Mouse (Mus musculus): ENCODE measurements around the gene Fndc3b.
A peak's percentile ranks its signal among the peaks of the same experiment; 100 is the strongest.

Fndc3b gene

GRCm38 (mm10) chr3:27710648-27711428 is at the start of gene Fndc3b:
Fndc3b (minus strand) TSS chr3:27711307.
- peak; percentile 92 to 95 for DNase-seq

- DNase-seq, result no peak
These were observed 49.2 kb upstream of the Fndc3b start for GRCm38 (mm10) chr3:27760278-27760677.

DNA sequence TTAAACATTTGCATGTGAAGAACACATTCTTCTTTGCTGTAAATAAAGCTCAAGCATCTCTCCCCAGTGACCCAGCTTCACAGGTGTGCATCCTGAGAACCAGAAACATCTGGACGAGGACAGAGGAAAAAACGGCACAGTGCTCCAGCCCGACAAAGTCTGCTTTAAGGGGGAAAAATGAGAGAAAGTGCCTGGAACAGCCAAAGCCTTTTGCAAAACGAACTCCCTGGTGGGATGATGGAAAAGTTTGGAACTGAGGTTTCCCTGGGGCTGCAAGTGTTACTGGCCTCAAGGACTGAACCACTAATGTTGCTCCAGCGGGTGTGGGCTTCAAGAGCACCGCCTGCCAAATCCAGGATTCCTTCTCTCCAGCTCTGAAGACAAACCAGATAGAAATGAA is 47.9 kb upstream of the Fndc3b start:
- DNase-seq, result no peak

GRCm38 (mm10) chr3:27751657-27752056 is 40.5 kb upstream of the Fndc3b start:
- DNase-seq, result no peak

DNA sequence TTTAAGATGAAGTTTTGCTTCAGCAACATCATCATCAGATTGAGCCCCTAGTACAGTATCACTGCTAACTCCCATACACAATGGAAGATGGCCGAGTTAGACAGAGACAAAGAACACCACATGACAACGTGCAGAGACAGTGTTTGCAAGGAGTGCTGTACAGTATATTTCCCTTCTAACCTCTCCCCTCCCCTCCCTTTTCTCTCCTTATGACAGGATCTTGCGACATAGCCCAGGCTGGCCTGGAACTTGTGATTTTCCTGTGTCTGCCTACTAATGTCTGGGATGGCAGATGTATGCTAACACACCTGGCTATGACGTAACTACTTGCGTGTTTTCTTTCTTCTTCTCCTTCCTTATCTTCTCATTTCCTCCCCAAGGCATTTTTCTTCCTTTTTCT is 40.0 kb upstream of the Fndc3b start:
- no peak for DNase-seq

- no peak for DNase-seq
These were observed 34.5 kb upstream of the Fndc3b start for GRCm38 (mm10) chr3:27745651-27746050.

GRCm38 (mm10) chr3:27744754-27745153 is 33.6 kb upstream of the Fndc3b start:
- DNase-seq, result no peak

DNA sequence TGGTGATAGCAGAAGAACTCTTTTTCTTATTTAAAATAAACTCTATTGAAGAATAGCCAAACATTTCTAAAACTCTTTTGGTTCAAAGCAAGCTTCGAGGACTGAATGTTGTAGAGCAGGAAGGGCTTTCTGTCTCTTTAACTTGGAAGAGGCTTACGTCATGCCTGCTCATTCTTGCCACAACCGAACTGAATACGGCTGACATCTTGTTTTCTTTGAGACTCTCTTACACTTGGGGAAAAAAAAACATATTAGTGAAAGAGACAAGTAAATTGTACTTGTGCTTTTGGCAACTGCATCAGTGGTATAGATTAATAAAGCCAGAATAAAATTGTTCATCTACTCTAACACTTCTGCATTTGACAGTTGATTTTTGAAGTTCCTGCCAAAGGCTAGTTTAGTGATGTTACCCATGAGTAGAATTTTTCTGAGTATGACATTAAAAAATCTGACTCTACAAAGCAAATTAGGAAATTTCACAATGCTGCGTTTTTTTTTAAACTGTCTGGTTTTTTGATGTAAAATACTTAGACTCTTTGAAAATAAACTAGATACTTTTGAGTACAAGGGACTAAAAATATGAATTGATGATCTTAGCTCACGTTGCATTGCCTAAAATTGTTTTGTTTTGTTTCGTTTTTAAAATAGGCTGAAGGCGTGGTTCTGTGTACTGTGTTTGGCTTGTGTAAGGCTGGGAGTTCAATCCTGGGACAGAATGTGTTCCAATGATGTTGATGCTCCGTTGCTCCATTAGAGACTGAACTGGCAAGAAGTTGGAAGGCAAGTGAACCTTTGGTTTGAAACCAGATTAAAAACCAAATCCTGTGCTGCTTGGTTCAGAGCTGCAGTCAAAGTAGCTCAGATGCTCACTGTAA is 32.4 kb upstream of the Fndc3b start:
- no peak for DNase-seq

DNA sequence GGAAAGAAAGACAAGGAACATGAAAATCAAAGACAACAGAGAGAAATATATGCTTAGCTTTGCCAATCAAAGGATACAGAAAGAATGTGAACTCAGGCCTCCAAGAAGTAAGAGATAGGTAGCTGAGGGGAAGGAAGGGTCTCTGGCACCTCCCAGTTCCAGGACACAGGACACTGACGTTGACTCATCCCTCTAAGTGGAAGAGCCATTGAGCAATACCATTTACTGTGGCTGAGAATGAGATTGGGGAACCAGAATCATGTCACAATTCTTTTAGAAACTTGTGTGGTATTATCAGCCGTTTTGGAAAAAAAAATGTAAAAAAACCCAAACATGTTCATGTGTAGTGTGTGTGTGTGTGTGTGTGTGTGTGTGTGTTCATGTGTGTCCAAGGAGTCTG is 31.0 kb upstream of the Fndc3b start:
- DNase-seq, result no peak

DNA sequence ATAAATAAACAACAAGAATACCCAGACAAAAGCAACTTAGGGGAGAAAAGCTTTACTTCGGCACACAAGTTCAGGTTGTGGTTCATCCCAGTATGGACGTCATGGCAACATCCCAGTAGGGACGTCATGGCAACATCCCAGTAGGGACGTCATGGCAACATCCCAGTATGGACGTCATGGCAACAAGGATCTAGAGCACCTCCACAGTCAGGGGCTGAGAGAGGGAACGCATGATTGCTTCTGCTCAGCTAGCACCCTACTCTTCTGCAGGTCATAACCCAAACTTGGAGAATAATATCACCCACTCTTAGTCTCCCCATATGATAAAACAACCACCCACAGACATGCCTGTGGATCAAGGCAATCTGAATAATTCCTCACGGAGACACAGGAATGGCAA is 29.0 kb upstream of the Fndc3b start:
- DNase-seq, result no peak

DNA sequence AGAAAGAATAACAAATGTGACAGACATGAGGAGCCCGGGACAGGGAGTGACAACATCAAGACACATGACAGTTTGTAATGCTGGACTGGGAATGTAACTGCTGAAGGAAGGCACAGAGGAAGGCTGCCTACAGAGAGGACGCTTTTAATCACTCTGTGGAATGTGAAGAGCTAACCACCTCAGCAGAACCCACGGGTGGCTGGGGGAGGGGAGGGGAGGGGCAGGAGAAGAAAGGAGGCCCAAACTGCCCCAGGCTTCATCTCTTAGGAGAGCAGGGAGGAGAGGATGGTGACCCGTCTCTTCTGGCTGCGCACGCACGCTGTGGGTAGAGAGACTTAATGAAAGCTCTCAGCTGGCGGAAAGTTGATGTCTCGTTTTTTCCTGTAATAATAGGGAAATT is 25.1 kb upstream of the Fndc3b start:
- DNase-seq, result no peak

GRCm38 (mm10) chr3:27735113-27735512 is 24.0 kb upstream of the Fndc3b start:
- DNase-seq, result no peak

- DNase-seq, result no peak
These were observed 18.0 kb upstream of the Fndc3b start for GRCm38 (mm10) chr3:27728798-27729782.

GRCm38 (mm10) chr3:27728176-27728575 is 17.1 kb upstream of the Fndc3b start:
- no peak for DNase-seq

DNA sequence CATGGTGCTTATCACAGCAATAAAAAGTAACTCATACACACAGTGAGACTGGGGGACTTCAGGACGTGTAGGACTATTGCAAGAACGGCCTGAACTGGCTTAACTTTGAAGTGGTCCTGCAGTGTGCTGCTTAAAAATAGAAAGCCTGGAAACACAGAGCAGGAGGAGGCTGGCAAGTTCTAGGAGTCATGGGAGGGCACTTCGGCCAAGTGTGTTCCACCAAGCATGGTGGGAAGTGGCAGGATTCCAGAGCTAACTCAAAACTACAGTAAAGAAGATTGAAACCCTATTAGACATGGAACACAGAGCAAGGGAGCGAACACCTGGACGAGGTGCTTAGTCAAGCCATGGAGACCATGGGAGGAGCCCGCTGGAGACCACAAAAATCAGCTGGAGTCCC is 14.6 kb upstream of the Fndc3b start:
- DNase-seq, result no peak

- no peak for DNase-seq
These were observed 13.1 kb upstream of the Fndc3b start for GRCm38 (mm10) chr3:27724208-27724607.

DNA sequence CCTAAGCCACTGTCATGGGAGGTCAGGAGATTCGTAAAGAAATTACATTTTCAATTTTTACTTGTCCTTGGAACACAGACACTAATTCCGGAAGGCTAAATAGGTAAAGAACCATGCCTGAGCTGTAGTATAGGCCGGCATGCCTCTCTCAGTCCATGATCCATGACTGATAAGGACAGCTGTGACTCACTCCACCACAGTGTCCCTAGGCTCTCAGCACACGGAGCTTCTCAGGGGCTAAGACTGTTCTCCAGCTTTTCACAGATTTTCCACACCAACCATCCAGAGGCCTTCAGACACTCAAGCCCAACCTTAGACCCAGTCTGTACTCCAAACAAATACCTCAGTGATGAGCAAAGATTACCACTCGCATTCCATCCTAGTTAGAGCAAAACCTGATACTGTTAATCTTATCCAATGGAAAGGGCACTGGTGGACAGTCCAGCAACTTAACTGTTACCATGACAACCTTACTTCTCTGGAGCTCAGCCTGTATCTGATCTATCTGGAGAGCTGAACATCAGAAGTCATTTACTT is 7.8 kb upstream of the Fndc3b start:
- DNase-seq, result no peak

DNA sequence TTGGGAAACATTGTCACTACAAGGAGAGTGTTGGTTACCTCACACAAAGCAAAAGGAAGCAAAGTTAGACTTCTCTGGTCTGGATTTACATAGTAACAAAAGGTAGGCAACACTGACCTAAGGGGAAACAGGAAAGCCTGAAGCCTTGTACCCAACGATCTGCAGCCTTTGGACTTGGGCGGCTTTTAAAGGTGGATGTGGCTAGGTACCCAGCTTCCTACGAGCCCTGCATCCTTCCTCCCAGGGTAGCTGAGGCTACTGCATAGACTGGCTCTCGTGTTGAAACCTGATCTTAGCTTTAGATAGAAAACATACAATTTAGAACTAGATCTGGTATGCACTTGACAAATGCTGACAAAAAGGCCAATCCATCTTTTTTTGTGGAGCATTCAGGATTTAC is 2.9 kb upstream of the Fndc3b start:
- no peak for DNase-seq

- no peak for DNase-seq
These were observed 1.3 kb upstream of the Fndc3b start for GRCm38 (mm10) chr3:27712421-27712820.

DNA sequence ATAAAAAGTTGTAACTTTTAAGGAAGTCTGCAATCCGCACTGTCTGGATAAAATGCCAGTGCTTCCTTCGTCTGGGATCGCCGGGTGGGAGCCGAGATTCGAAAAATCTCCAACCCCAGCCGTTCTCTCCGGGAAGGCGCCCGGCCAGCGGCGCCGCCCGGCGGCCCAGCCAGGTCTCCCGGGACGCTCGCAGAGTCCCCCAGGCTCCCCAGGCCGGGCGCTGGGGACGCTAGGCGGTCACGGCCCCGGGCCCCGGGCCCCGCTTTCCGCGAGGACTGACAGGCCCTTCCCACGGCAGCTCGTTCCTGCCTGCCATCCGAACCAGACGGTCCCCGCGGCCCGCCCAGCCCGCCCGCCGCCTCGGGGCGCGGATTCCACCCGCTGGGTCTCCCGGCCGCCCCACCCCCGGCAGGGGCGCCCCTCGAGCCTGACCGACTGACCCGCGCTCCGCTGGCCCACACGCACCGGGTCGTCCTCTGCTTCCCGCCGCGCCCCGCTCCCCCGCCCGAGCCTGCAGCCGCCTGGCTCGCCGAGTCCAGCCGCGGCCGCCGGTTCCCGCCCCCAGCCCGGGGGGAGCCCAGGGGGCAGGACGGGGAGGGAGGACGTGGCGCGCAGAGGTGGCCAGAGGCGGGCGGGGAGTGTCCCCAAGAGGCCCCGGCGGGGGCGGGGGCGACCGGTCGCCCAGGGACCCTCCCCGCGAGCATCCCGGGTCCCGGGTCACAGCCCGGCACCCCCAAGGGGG is 1.0 kb downstream of the Fndc3b start:
- DNase-seq, result peak; percentile 40 to 41

- no peak for DNase-seq
These were observed 1.8 kb downstream of the Fndc3b start for GRCm38 (mm10) chr3:27709096-27709905.
